Mouse (Mus musculus): ENCODE results near the gene Gja1.
"Not testable (repeated sequence)": the region's sequence is repeated elsewhere in the genome, so short reads cannot be mapped to it uniquely, and the experiment has no call there.

The Gja1 gene

DNA sequence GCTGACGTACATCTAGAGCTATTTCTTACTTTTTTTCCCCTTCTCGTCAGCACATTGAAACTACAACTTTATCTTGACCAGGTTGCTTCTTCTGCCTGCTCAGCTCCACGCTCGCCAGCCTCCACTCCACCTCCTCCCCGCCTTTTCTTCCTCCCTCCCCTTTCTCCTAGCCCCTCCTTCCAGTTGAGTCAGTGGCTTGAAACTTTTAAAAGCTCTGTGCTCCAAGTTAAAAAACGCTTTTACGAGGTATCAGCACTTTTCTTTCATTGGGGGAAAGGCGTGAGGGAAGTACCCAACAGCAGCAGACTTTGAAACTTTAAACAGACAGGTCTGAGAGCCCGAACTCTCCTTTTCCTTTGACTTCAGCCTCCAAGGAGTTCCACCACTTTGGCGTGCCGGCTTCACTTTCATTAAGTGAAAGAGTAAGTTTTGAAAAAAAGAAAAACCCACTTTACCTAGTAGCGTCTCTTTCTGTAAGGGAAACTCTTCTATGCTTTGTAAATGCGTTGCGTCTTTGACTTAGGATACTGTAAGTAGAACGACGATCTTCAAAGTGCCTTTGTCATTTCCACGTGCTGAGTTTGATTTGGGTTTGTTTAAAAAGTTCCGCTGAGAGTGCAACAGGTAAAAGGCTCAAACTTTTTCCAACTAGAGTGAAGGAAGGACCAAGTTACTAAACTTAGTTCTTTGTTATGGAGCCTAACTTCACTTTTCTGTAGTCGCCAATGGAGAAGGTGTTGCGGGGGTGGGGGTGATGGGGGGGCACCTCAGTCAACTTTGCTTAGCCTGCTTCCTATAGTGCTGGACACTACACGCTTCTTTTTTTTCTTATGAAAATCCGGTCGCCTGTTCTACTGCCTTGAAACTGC lies at the start of gene Gja1:
TSS of gene Gja1 (plus strand) at position 234 of the 869 bp plus-strand sequence.
- in situ Hi-C loops (cut with MboI; ENCODE audit: unreplicated experiment in 2 of 2), result no loop called here

GRCm38 (mm10) chr10:56338851-56339489 lies 38.2 kb upstream of the Gja1 start:
- in situ Hi-C loops (cut with MboI; ENCODE audit: unreplicated experiment in 2 of 2), result loop anchor here (25.0 kb wide), 3 partner anchors 227 to 552 kb away; partner anchors contain the start of gene Msl3l2 (in 1 of the 2)

- in situ Hi-C loops (cut with MboI; ENCODE audit: unreplicated experiment in 2 of 2), result loop anchor here (10.0 to 25.0 kb wide), 2 partner anchors 824 to 1077 kb away; no protein-coding TSS in a partner anchor
Observed at GRCm38 (mm10) chr10:56360472-56360871, 16.7 kb upstream of the Gja1 start.

DNA sequence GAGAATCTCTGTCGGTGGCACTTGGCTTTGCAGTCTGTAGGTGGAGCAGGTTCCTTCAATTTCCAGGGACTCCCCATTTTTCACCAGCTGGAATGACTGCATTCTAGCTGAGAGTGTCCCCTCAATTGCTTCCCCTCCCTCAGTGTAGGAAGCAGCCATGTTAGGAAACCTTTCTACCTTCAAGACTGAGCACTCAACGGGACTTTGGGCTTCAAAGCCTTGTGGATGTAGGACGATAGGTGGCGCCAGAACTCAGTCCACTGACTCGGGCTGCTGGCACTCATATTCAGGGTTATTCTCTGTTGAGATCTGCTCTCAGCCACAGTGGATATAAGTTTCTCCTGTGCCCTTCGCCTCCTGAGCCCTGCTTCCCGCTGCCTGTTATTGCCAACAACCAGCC lies 8.1 kb upstream of the Gja1 start:
- in situ Hi-C loops (cut with MboI; ENCODE audit: unreplicated experiment in 2 of 2), result loop anchor here (5.0 to 25.0 kb wide), 3 partner anchors 816 to 1078 kb away; no protein-coding TSS in a partner anchor

DNA sequence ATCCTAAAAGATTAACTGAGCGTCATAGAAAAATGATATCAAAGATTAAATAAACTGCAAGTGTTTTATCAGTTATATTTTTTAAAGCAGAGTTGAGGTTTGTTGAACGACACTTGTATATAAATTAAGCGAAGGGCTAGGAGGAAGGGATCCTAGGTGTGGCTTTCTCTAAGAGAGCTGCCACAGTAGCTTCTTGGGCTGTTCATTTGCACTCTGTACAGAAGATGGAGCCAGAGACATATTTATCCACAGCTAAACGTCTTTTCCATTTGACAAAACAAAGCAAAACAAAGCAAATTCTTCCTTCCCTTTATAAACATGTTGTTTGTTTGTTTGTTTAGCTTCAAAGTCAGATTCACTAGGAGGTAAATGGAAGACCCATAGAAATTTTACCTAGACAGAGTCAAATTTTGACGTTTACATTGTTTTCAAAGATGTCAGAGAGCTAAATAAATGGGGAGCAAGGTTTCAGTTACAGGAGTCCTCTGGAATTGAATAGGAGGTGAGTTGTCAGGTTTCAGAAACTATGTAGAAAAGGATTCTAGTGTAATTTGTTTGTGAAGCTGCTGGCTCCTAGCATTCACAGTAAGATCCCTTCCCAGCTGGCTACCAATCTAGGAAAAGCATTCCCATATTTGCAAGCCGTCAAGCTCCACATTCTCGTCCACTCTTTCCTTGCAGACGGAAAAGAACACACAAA lies 4.0 kb upstream of the Gja1 start:
- in situ Hi-C loops (cut with MboI; ENCODE audit: unreplicated experiment in 2 of 2), result loop anchor here (5.0 to 25.0 kb wide), 2 partner anchors 629 to 1064 kb away; no protein-coding TSS in a partner anchor

- in situ Hi-C loops (cut with MboI; ENCODE audit: unreplicated experiment in 2 of 2), result loop anchor here (5.0 to 25.0 kb wide), 2 partner anchors 628 to 1063 kb away; no protein-coding TSS in a partner anchor
Observed at GRCm38 (mm10) chr10:56374169-56374568, 3.0 kb upstream of the Gja1 start.

- in situ Hi-C loops (cut with MboI; ENCODE audit: unreplicated experiment in 2 of 2), result no loop called here
Observed at GRCm38 (mm10) chr10:56375906-56376468, 1.1 kb upstream of the Gja1 start.

DNA sequence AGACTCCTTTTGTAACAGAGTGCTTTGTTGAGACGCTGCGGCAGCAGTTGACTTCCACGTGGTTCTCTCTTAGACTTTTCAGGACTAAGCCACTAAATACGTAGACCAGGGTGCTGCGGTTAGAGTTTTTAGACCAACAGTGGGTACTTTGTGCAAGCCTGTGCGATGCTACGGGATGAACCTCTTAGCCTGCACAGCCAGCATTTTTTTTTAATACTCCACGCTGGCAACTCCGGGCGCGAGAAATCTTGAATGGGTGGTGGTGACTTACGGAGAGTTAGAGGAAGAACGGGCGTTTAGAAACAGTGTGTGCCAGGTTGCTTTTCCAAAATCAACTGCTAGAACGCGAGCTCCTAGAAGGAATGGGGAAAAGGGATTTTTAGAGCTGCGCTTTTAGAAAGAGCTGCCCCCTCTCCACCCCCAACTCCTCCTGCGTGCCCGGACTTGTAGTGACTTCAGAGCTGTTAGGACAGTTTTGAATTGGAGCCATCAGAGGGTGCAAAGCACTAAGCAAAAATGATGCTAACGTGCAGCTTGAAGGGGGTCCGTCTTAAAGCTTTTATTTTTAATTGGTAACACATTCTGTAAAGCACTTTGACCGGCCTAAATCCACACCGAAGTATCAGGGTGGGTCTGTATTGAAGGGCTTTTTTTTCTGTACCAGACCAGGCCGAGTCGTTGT lies 977 bp downstream of the Gja1 start:
- in situ Hi-C loops (cut with MboI; ENCODE audit: unreplicated experiment in 2 of 2), result no loop called here

- in situ Hi-C loops (cut with MboI; ENCODE audit: unreplicated experiment in 2 of 2), result no loop called here
Observed at GRCm38 (mm10) chr10:56378648-56379254, 1.6 kb downstream of the Gja1 start.

DNA sequence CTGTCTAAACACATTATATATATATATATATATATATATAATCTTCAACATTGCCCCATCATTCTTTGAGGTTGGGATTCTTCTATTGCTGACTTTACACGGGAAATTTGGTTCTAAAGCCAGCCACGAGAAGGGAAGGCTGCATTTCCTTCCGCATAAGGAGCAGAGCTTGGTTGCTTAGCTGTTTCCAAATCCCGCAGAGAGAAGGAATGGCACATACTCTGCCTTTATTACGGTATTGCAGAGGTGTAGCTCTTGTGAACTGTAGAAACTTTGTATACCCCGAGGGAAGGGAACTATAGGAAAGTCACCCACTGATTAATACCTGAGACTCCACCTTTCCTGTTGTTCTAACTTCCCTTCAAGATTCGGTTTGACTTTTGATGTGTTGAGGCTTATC lies 2.6 kb downstream of the Gja1 start:
- in situ Hi-C loops (cut with MboI; ENCODE audit: unreplicated experiment in 2 of 2), result loop anchor here in 1 of 2 experiments (10.0 kb wide), 1 partner anchor 465 kb away; no protein-coding TSS in a partner anchor

DNA sequence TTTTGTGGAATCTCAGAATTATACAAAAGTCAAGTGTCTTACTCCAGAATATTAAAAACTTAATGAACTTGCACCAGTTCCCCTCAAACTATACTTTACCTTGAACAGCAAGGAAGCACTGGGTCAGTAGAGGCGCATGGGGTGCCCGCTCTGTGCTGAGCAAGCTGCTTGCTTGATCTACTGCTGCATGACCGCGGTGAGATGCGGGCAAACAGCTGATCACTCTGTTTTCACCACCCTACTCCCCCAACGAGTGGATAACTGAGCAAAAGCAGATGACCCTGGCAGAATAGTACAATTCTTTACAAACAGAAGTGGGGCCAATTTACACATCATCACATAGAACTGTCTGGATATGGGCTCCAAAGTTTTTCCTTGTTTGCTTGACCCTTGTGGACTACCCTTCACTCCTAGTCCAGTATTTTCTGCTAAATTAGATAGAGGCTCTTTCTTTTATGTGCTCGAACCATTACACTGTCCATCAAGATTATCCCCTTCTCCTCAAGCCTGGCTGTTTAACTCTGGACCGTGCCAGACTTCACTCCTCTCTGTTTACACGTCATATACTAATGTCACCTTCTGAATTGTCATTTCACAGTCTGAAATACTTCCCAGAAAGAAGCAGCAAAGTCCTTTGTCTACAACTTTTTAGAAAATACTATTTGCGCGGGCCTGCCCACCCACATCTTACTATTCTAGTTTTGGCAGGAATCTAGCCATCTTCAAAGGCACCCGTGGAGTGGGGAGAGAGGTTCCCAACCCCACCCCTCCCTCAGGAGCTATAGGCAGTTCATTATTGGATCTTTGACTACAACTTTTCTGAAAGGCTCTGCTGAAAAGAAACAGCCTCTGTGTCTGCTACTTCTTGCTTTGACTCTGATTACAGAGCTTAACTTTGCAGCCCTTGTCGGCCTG lies 8.3 kb downstream of the Gja1 start:
- in situ Hi-C loops (cut with MboI; ENCODE audit: unreplicated experiment in 2 of 2), result loop anchor here in 1 of 2 experiments (10.0 kb wide), 1 partner anchor 459 kb away; no protein-coding TSS in a partner anchor

- in situ Hi-C loops (cut with MboI; ENCODE audit: unreplicated experiment in 2 of 2), result no loop called here
Observed at GRCm38 (mm10) chr10:56393095-56393784, 16.1 kb downstream of the Gja1 start.

GRCm38 (mm10) chr10:56393815-56394417 lies 16.8 kb downstream of the Gja1 start:
- in situ Hi-C loops (cut with MboI; ENCODE audit: unreplicated experiment in 2 of 2), result not testable (repeated sequence)

GRCm38 (mm10) chr10:56397875-56398274 lies 20.7 kb downstream of the Gja1 start:
- in situ Hi-C loops (cut with MboI; ENCODE audit: unreplicated experiment in 2 of 2), result no loop called here

- in situ Hi-C loops (cut with MboI; ENCODE audit: unreplicated experiment in 2 of 2), result no loop called here
Observed at GRCm38 (mm10) chr10:56398310-56398709, 21.2 kb downstream of the Gja1 start.

- in situ Hi-C loops (cut with MboI; ENCODE audit: unreplicated experiment in 2 of 2), result not testable (repeated sequence)
Observed at GRCm38 (mm10) chr10:56401396-56401795, 24.3 kb downstream of the Gja1 start.

DNA sequence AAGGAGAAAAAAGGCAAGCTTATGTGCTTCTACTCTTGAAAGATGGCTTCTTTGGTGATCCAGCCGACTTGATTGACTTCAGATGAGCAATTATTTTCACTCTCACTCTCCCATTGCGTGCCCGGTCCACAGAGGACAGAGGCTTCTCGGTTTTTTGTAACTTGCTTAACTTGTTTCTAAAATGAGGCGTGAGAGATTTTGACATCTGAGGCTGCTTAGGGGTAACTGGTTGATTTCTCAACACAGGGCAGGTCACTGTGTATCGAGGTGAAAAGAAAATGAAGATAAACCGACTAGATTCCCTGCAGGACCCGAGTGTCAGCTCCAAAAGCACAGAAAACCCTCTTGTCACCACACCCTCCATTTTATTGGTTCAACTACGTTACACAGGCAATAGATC lies 28.8 kb downstream of the Gja1 start:
- in situ Hi-C loops (cut with MboI; ENCODE audit: unreplicated experiment in 2 of 2), result no loop called here
